Mouse (Mus musculus) kidney, postnatal 0 days (tissue): ENCODE measurements around the gene Lrrfip1. TPM values are rescaled to one million over a fixed set of nuclear protein-coding genes. Genes with fewer than 3 reads are reported as not detected.

Experiments
- ATAC-seq: fragments of 200-750 bp; cut with Nextera tagmentation; replicated peaks from 2 replicates; pipeline ENCODE4 v1.8.0; 2017; ENCODE audit warnings: low read depth, moderate number of reproducible peaks, moderate TSS enrichment, moderate library complexity; ENCODE audit not compliant: low FRiP score
- DNase-seq: peaks from one replicate; pipeline ENCODE4 v3.0.0-alpha.2; 2016; ENCODE audit warnings: low spot score
- H3K27ac ChIP-seq: fragments of 300-500 bp; sonication (generic); 2 replicates; pipeline ENCODE4 v1.5.1; 2014; ENCODE audit warnings: mild to moderate bottlenecking
- H3K27me3 ChIP-seq: fragments of 300-500 bp; sonication (generic); 2 replicates; pipeline ENCODE4 v1.6.1; 2014; ENCODE audit warnings: low read length, mixed read lengths; ENCODE audit not compliant: insufficient read depth
- H3K36me3 ChIP-seq: fragments of 300-500 bp; sonication (generic); 2 replicates; pipeline ENCODE4 v1.6.1; 2014; ENCODE audit warnings: low read length, mixed read lengths; ENCODE audit not compliant: insufficient read depth
- H3K4me1 ChIP-seq: fragments of 300-500 bp; sonication (generic); replicated peaks from 2 replicates; pipeline ENCODE4 v1.6.1; 2014; ENCODE audit warnings: antibody characterized with exemption, low read length, mixed read lengths; ENCODE audit not compliant: insufficient read depth
- H3K4me2 ChIP-seq: fragments of 300-500 bp; sonication (generic); 2 replicates; pipeline ENCODE4 v1.6.1; 2014; ENCODE audit warnings: mild to moderate bottlenecking, low read length, moderate library complexity, mixed read lengths
- H3K4me3 ChIP-seq: fragments of 300-500 bp; sonication (generic); replicated peaks from 2 replicates; pipeline ENCODE4 v1.5.1; 2014; ENCODE audit warnings: low read depth, low read length
- H3K9ac ChIP-seq: fragments of 300-500 bp; sonication (generic); 2 replicates; pipeline ENCODE4 v1.6.1; 2014; ENCODE audit warnings: low read depth, low read length
- H3K9me3 ChIP-seq: fragments of 300-500 bp; sonication (generic); replicated peaks from 2 replicates; pipeline ENCODE4 v1.6.1; 2016; ENCODE audit warnings: low read length, inconsistent platforms, mixed read lengths
- CTCF ChIP-seq: IDR thresholded peaks from 2 replicates; pipeline ENCODE4 v1.5.1; 2016; ENCODE audit warnings: antibody characterized with exemption, low read depth, mild to moderate bottlenecking, moderate library complexity
- WGBS: fragments of 180-500 bp; shearing (Covaris S2); extraction: QIAGEN DNeasy Blood & Tissue Kit; methylation state at CpG from one replicate; pipeline ENCODE4 v1.1.7; 2014; 5-methylcytosine and 5-hydroxymethylcytosine counted together
- polyA plus RNA-seq: library from polyadenylated mRNA; unstranded; fragments of >200 nt; fragmentation: Nextera tagmentation; extraction: Ambion mirVana; gene quantifications from 2 replicates; pipeline ENCODE4 v1.2.1, GENCODE M21; 2015

The Lrrfip1 gene
- polyA plus RNA-seq, 1 experiment from 2014 or later = 46.3 TPM

DNA sequence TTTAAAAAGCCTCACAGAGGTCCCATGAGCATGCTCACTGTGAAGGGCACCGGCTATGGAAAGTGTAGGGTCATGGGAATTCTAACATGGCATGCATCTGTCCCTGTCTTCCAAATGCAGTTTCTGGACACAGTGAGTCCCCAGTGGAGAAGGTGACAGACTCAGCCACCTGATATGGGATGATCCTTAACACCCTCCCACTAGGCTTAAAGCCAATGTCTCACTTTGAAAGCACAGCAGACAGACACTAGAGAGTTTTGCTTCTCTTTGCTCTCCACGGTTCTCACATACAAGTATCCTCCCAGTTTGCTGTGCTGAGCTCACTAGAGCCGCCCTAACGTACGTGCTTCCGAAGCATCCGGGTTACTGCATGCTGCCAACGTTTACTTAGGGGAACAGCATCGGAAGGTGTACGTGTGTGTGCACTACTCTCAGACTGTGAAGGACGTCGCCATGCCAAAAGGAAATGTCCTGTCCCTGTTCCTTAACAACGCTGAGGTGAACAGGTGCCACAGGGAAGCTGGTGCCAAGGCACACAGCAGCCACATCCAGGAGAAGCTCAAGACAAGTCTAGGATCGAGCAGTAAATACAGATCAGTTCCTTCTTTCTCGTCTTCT, 104.9 kb downstream of the Lrrfip1 start:
- Histone ChIP-seq H3K9me3 (no peaks in the 10 kb centered on the region), H3K4me2 (no peak overlapping the region), H3K9ac (no peak overlapping the region), H3K4me1 (no peaks in the 10 kb centered on the region), H3K36me3 (peaks cover 16% of the 10 kb centered on the region; the same call in 1 of the 2 replicates), H3K27me3 (no peaks in the 10 kb centered on the region), H3K4me3 (no peak overlapping the region), H3K27ac (no peak overlapping the region)
- DNase-seq (no peak), ATAC-seq (no peak)
- WGBS = 90% methylated on average over 15 of the region's 15 CpGs
- TF ChIP-seq CTCF = no peak

- Histone ChIP-seq H3K4me1 (no peaks in the 10 kb centered on the region), H3K4me2 (no peak overlapping the region), H3K4me3 (no peak overlapping the region), H3K27ac (no peak overlapping the region), H3K9me3 (no peaks in the 10 kb centered on the region), H3K9ac (no peak overlapping the region), H3K27me3 (no peaks in the 10 kb centered on the region), H3K36me3 (peaks cover 23% of the 10 kb centered on the region; the same call in 1 of the 2 replicates)
- ATAC-seq (no peak), DNase-seq (no peak)
- WGBS = 74% methylated on average over 5 of the region's 5 CpGs
- peak; percentile 52 for TF ChIP-seq CTCF
Observed at GRCm38 (mm10) chr1:91107548-91107947, 109.0 kb downstream of the Lrrfip1 start.

GRCm38 (mm10) chr1:91109302-91109701, 110.8 kb downstream of the Lrrfip1 start:
- no peak overlapping the region for H3K4me3 ChIP-seq
- H3K27me3 ChIP-seq = no peaks in the 10 kb centered on the region
- ATAC-seq (no peak), DNase-seq (no peak)
- H3K36me3 ChIP-seq = peaks cover 36% of the 10 kb centered on the region; the same call in 1 of the 2 replicates
- 54% methylated on average over 4 of the region's 4 CpGs for WGBS
- H3K27ac ChIP-seq = no peak overlapping the region
- H3K9me3 ChIP-seq = no peaks in the 10 kb centered on the region
- H3K9ac ChIP-seq = no peak overlapping the region
- TF ChIP-seq CTCF = no peak
- no peaks in the 10 kb centered on the region for H3K4me1 ChIP-seq
- no peak overlapping the region for H3K4me2 ChIP-seq

DNA sequence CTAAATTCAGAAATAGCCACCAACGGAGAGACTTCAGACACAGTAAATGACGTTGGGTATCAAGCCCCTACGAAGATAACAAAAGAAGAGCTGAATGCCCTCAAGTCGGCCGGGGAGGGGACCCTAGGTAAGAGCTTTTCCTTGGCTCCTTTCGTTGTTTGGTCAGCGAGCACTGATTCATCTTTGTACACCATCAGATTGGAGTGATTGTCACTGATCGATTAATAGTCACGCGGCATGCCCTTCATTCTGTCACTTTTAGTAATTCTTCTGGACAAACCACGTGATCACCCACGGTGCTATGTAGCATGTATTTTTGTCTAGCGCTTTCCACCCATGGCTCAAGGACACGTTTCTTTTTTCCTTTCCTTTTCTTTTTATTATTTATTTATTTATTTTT, 113.6 kb downstream of the Lrrfip1 start:
- WGBS = 95% methylated on average over 14 of the region's 14 CpGs
- H3K36me3 ChIP-seq = peaks cover 25% of the 10 kb centered on the region; the same call in 1 of the 2 replicates
- no peak overlapping the region for H3K4me3 ChIP-seq
- no peak for DNase-seq
- TF ChIP-seq CTCF = no peak
- H3K27me3 ChIP-seq = no peaks in the 10 kb centered on the region
- no peak overlapping the region for H3K4me2 ChIP-seq
- H3K27ac ChIP-seq = no peak overlapping the region
- no peak for ATAC-seq
- no peaks in the 10 kb centered on the region for H3K9me3 ChIP-seq
- no peak overlapping the region for H3K9ac ChIP-seq
- no peaks in the 10 kb centered on the region for H3K4me1 ChIP-seq

DNA sequence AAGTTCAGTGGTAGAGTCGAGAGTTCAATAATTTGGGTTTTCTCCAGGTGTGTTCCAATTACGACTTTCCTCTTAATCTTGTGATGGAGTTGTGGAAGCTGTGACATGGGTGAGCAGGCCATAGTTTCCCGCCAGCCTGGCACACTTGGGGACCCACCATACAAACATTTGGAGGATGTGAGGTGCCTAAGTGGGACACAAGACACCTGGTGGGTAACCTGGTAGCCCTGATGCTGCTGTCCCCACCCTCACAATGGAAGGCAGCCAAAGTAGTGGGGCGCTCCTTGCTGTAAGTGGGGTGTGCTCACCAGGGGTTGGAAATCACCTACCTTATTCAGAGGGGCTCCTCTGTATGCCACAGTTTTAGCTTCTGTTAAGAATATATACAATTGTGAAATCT, 114.1 kb downstream of the Lrrfip1 start:
- TF ChIP-seq CTCF = no peak
- Histone ChIP-seq H3K4me3 (no peak overlapping the region), H3K4me1 (no peaks in the 10 kb centered on the region), H3K9me3 (no peaks in the 10 kb centered on the region), H3K27me3 (no peaks in the 10 kb centered on the region), H3K27ac (no peak overlapping the region), H3K9ac (no peak overlapping the region), H3K36me3 (peaks cover 23% of the 10 kb centered on the region; the same call in 1 of the 2 replicates), H3K4me2 (no peak overlapping the region)
- ATAC-seq (no peak), DNase-seq (no peak)
- WGBS = 97% methylated on average over 4 of the region's 4 CpGs

- Histone ChIP-seq H3K9ac (no peak overlapping the region), H3K27ac (no peak overlapping the region), H3K27me3 (no peaks in the 10 kb centered on the region), H3K4me2 (no peak overlapping the region), H3K36me3 (peaks cover 17% of the 10 kb centered on the region; the same call in 1 of the 2 replicates), H3K4me1 (no peaks in the 10 kb centered on the region), H3K9me3 (no peaks in the 10 kb centered on the region), H3K4me3 (no peak overlapping the region)
- no peak for ATAC-seq
- peak; percentile 58 for DNase-seq
- 42% methylated on average over 11 of the region's 11 CpGs for WGBS
- TF ChIP-seq CTCF = no peak
Observed at GRCm38 (mm10) chr1:91122121-91122520, 123.6 kb downstream of the Lrrfip1 start.
